8 mouse cellular contexts compared by ENCODE assay signal in the genomic region with DNA sequence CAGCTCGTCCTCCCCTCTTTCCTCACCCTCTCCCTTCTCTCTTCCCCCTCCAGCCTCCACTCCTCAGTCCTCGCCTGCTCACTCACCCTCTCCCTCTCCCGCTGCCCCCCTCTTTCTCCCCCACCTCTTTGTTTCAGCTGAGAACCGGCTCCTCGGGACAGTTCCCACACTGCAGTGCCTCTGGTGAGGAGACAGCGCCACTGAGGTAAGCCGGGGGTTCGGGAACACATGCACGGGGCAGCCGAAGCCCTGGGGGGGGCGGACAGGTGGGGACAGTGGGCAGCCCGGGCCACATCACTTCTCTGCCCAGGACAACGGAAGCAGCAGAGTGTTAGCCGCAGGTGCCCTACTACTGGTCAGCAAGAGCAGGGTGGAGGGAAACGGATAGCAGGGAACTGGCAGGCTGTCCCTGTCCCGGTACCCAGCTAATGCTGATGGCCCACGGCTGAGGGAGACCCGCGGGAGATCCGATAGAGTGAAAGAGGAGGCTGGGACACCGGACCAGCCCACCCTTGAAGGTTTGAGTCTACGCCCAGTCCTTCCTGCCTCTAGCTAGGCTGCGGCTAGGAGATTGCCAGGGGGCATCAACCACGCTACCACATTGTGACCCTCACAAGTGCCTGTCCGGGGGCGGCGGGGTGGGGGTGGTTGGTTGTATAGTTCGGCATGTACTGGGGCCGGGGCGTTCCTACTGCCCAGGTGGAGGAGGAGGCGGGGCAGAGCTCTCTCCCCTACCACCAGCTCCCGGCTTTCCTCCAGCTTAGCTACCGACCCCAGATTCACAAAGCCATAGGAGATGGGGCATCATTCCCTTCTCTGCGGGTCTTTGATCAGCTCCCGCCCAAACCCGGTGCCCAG. TPM values are rescaled to one million over a fixed set of nuclear protein-coding genes. Genes with fewer than 3 reads are reported as not detected.
DNase-seq lines count a peak whose midpoint lies in the region; ATAC-seq lines count a peak whose summit lies in the region.

No protein-coding gene starts in this region.

- H3K36me3 ChIP-seq in heart, embryonic 12.5 days: no peaks in the 10 kb centered on the region
- peaks cover 6% of the 10 kb centered on the region for H3K36me3 ChIP-seq in hindbrain, embryonic 15.5 days
- peaks cover 5% of the 10 kb centered on the region; the same call in 1 of the 2 replicates for H3K36me3 ChIP-seq in midbrain, embryonic 15.5 days (replicated peaks)

- WGBS in heart, embryonic 12.5 days: 3% methylated on average over 36 of the region's 36 CpGs
- WGBS in hindbrain, embryonic 15.5 days: 2% methylated on average over 36 of the region's 36 CpGs
- under 1% methylated on average over 36 of the region's 36 CpGs for WGBS in midbrain, embryonic 15.5 days

- intact Hi-C loops in heart, postnatal 25 days (cut with DNase I): no loop called here

- no peak for DNase-seq in heart, postnatal 25 days (ENCODE audit: low spot score)
- no peak for DNase-seq in urinary bladder, postnatal 14 days (ENCODE audit: low spot score)
- DNase-seq in right cerebral cortex, adult 18-20 months: no peak
- DNase-seq in yolk sac, embryonic 10.5 days (ENCODE audit: low spot score): no peak

- no peaks in the 10 kb centered on the region for H3K9me3 ChIP-seq in heart, embryonic 12.5 days (replicated peaks)
- H3K9me3 ChIP-seq in hindbrain, embryonic 15.5 days: no peaks in the 10 kb centered on the region
- no peaks in the 10 kb centered on the region for H3K9me3 ChIP-seq in midbrain, embryonic 15.5 days

- H3K9ac ChIP-seq in heart, embryonic 12.5 days: peak overlapping the region; percentile 21; the same call in 1 of the 2 replicates
- H3K9ac ChIP-seq in hindbrain, embryonic 15.5 days: peak overlapping the region; percentile 94
- peak overlapping the region; percentile 100 for H3K9ac ChIP-seq in midbrain, embryonic 15.5 days

- H3K4me3 ChIP-seq in heart, embryonic 12.5 days: peak overlapping the region; percentile 31
- peak overlapping the region; percentile 90 for H3K4me3 ChIP-seq in hindbrain, embryonic 15.5 days
- peak overlapping the region; percentile 66 for H3K4me3 ChIP-seq in midbrain, embryonic 15.5 days

- peak; percentile 10; the same call in 1 of the 2 replicates for ATAC-seq in heart, embryonic 12.5 days (ENCODE audit: insufficient number of reproducible peaks, low FRiP score)
- ATAC-seq in common myeloid progenitor, adult 5-6 weeks (replicated peaks; ENCODE audit: low read depth, poor library complexity, severe bottlenecking): peak; percentile 60
- peak; percentile 78 for ATAC-seq in hindbrain, embryonic 15.5 days (ENCODE audit: low FRiP score, low read depth)
- peak; percentile 82 for ATAC-seq in midbrain, embryonic 15.5 days (replicated peaks)

- no peak overlapping the region for H3K27ac ChIP-seq in heart, embryonic 12.5 days (ENCODE audit: poor library complexity, severe bottlenecking)
- H3K27ac ChIP-seq in hindbrain, embryonic 15.5 days (replicated peaks): peak overlapping the region; percentile 96
- peak overlapping the region; percentile 96 for H3K27ac ChIP-seq in midbrain, embryonic 15.5 days

- H3K4me1 ChIP-seq in heart, embryonic 12.5 days (replicated peaks): peaks cover 20% of the 10 kb centered on the region
- H3K4me1 ChIP-seq in hindbrain, embryonic 15.5 days (replicated peaks): peaks cover 54% of the 10 kb centered on the region
- H3K4me1 ChIP-seq in midbrain, embryonic 15.5 days: peaks cover 39% of the 10 kb centered on the region

- peak overlapping the region; percentile 58 for H3K4me2 ChIP-seq in heart, embryonic 12.5 days
- H3K4me2 ChIP-seq in hindbrain, embryonic 15.5 days: peak overlapping the region; percentile 81
- H3K4me2 ChIP-seq in midbrain, embryonic 15.5 days: peak overlapping the region; percentile 68

- peaks cover 71% of the 10 kb centered on the region for H3K27me3 ChIP-seq in heart, embryonic 12.5 days (replicated peaks)
- H3K27me3 ChIP-seq in hindbrain, embryonic 15.5 days: no peaks in the 10 kb centered on the region
- no peaks in the 10 kb centered on the region for H3K27me3 ChIP-seq in midbrain, embryonic 15.5 days (replicated peaks)

RNA-seq across cellular contexts. Expression of gene Glyctk, which starts 9.2 kb away (rescaled TPM):
- 1.1 TPM in 2 replicates for polyA plus RNA-seq in heart, embryonic 12.5 days (2016; fragmentation: Nextera tagmentation; extraction: Ambion mirVana)
- total RNA-seq in heart, postnatal 25 days (2021): 1 to 10 TPM; 1.7 to 2.1 TPM
- total RNA-seq in common myeloid progenitor, adult 5-6 weeks (2017): 2.4 and 3.2 TPM in 2 replicates
- polyA plus RNA-seq in hindbrain, embryonic 15.5 days (2015; fragmentation: Nextera tagmentation; extraction: Ambion mirVana): 2.8 TPM in 2 replicates
- polyA plus RNA-seq in midbrain, embryonic 15.5 days (2015; fragmentation: Nextera tagmentation; extraction: Ambion mirVana): 4.5 and 4.9 TPM in 2 replicates

RNA-seq across cellular contexts. Expression of gene Wdr82, which starts 22.0 kb away (rescaled TPM):
- 23.6 and 23.7 TPM in 2 replicates for polyA plus RNA-seq in heart, embryonic 12.5 days (2016; fragmentation: Nextera tagmentation; extraction: Ambion mirVana)
- 10 to 100 TPM; 42.6 to 45.8 TPM for total RNA-seq in heart, postnatal 25 days (2021)
- total RNA-seq in common myeloid progenitor, adult 5-6 weeks (2017): 82.8 and 88.2 TPM in 2 replicates
- 35.9 and 36.6 TPM in 2 replicates for polyA plus RNA-seq in hindbrain, embryonic 15.5 days (2015; fragmentation: Nextera tagmentation; extraction: Ambion mirVana)
- 40.5 and 41.1 TPM in 2 replicates for polyA plus RNA-seq in midbrain, embryonic 15.5 days (2015; fragmentation: Nextera tagmentation; extraction: Ambion mirVana)

RNA-seq across cellular contexts. Expression of gene Ppm1m, which starts 50.8 kb away (rescaled TPM):
- 30.7 and 34.1 TPM in 2 replicates for polyA plus RNA-seq in heart, embryonic 12.5 days (2016; fragmentation: Nextera tagmentation; extraction: Ambion mirVana)
- total RNA-seq in heart, postnatal 25 days (2021): 10 to 100 TPM; 10.0 to 12.2 TPM
- 9.4 and 14.7 TPM in 2 replicates for total RNA-seq in common myeloid progenitor, adult 5-6 weeks (2017)
- 17.6 and 21.2 TPM in 2 replicates for polyA plus RNA-seq in hindbrain, embryonic 15.5 days (2015; fragmentation: Nextera tagmentation; extraction: Ambion mirVana)
- 17.2 and 20.5 TPM in 2 replicates for polyA plus RNA-seq in midbrain, embryonic 15.5 days (2015; fragmentation: Nextera tagmentation; extraction: Ambion mirVana)

RNA-seq across cellular contexts. Expression of gene Col6a4, which starts 52.2 kb away (rescaled TPM):
- 0.04 TPM in 1 of 2 replicates, not detected in the other for polyA plus RNA-seq in heart, embryonic 12.5 days (2016; fragmentation: Nextera tagmentation; extraction: Ambion mirVana)
- total RNA-seq in heart, postnatal 25 days (2021): not detected
- not detected in 2 replicates for total RNA-seq in common myeloid progenitor, adult 5-6 weeks (2017)
- polyA plus RNA-seq in hindbrain, embryonic 15.5 days (2015; fragmentation: Nextera tagmentation; extraction: Ambion mirVana): 1.1 and 1.4 TPM in 2 replicates
- polyA plus RNA-seq in midbrain, embryonic 15.5 days (2015; fragmentation: Nextera tagmentation; extraction: Ambion mirVana): 1.8 TPM in 2 replicates

RNA-seq across cellular contexts. Expression of gene Twf2, which starts 54.1 kb away (rescaled TPM):
- 52.9 and 53.9 TPM in 2 replicates for polyA plus RNA-seq in heart, embryonic 12.5 days (2016; fragmentation: Nextera tagmentation; extraction: Ambion mirVana)
- 100 to 1,000 TPM; 160 to 189 TPM for total RNA-seq in heart, postnatal 25 days (2021)
- total RNA-seq in common myeloid progenitor, adult 5-6 weeks (2017): 42.5 and 44.4 TPM in 2 replicates
- 50.5 and 52.0 TPM in 2 replicates for polyA plus RNA-seq in hindbrain, embryonic 15.5 days (2015; fragmentation: Nextera tagmentation; extraction: Ambion mirVana)
- 51.8 and 55.8 TPM in 2 replicates for polyA plus RNA-seq in midbrain, embryonic 15.5 days (2015; fragmentation: Nextera tagmentation; extraction: Ambion mirVana)

Comparison
In these comparisons a context has a peak if more than half of its experiments do, and no peak if none do; other contexts are left out.
1. ATAC-seq: peak in every context shown above with its lines; median percentile 82 in midbrain, embryonic 15.5 days; 78 in hindbrain, embryonic 15.5 days; 60 in common myeloid progenitor, adult 5-6 weeks; 10 in heart, embryonic 12.5 days.
2. H3K4me3 ChIP-seq: peak in every context shown above with its lines; median percentile 90 in hindbrain, embryonic 15.5 days; 66 in midbrain, embryonic 15.5 days; 31 in heart, embryonic 12.5 days.
3. H3K9ac ChIP-seq: peak in every context shown above with its lines; median percentile 100 in midbrain, embryonic 15.5 days; 94 in hindbrain, embryonic 15.5 days; 21 in heart, embryonic 12.5 days.